Mouse (Mus musculus) myocyte (in vitro differentiated cells): Measurements from ENCODE around the gene Txn2.

Experiments
- CEBPB ChIP-seq: IDR thresholded peaks from 2 replicates; pipeline ENCODE4 v1.6.1; 2011; ENCODE audit warnings: mild to moderate bottlenecking, moderate library complexity; ENCODE audit not compliant: poor library complexity, insufficient read depth, severe bottlenecking
- E2F4 ChIP-seq: IDR thresholded peaks from one replicate; pipeline ENCODE4 v1.6.1; 2011; ENCODE audit warnings: mild to moderate bottlenecking, control low read depth, moderate library complexity; ENCODE audit not compliant: insufficient read depth
- MAX ChIP-seq: IDR thresholded peaks from one replicate; pipeline ENCODE4 v1.6.1; 2011; ENCODE audit warnings: low read depth, mild to moderate bottlenecking, control low read depth
- MYOD1 ChIP-seq, 3 experiments: IDR thresholded peaks; one replicate each; pipeline ENCODE4 v1.6.1; 2011; ENCODE audit warnings: control low read depth in 2 of 3, low read depth in 2 of 3, mild to moderate bottlenecking in 2 of 3, moderate library complexity in 1 of 3; ENCODE audit not compliant: insufficient read length in 2 of 3, control insufficient read depth in 1 of 3
- MYOG ChIP-seq, 3 experiments: IDR thresholded peaks; one replicate each; pipeline ENCODE4 v1.6.1; 2011; ENCODE audit warnings: control low read depth in 2 of 3, low read depth in 2 of 3, mild to moderate bottlenecking in 2 of 3; ENCODE audit not compliant: insufficient read length in 2 of 3, control insufficient read depth in 1 of 3, insufficient read depth in 1 of 3
- POLR2A ChIP-seq: IDR thresholded peaks from one replicate; pipeline ENCODE4 v1.6.1; 2011; ENCODE audit warnings: low read depth, mild to moderate bottlenecking, control low read depth, moderate library complexity; ENCODE audit not compliant: insufficient read length
- POLR2AphosphoS2 ChIP-seq: IDR thresholded peaks from one replicate; pipeline ENCODE4 v1.6.1; 2011; ENCODE audit warnings: low read depth, control low read depth; ENCODE audit not compliant: insufficient read length
- REST ChIP-seq: IDR thresholded peaks from one replicate; pipeline ENCODE4 v1.6.1; 2011; ENCODE audit warnings: mild to moderate bottlenecking, control low read depth, moderate library complexity; ENCODE audit not compliant: insufficient read depth, insufficient read length
- SRF ChIP-seq: IDR thresholded peaks from one replicate; pipeline ENCODE4 v1.6.1; 2011; ENCODE audit warnings: low read depth; ENCODE audit not compliant: control insufficient read depth, insufficient read length
- TCF12 ChIP-seq: IDR thresholded peaks from one replicate; pipeline ENCODE4 v1.6.1; 2011; ENCODE audit warnings: mild to moderate bottlenecking, control low read depth; ENCODE audit not compliant: poor library complexity, insufficient read depth, severe bottlenecking
- TCF3 ChIP-seq: IDR thresholded peaks from one replicate; pipeline ENCODE4 v1.6.1; 2011; ENCODE audit warnings: low read depth, control low read depth; ENCODE audit not compliant: insufficient read length
- USF1 ChIP-seq: IDR thresholded peaks from one replicate; pipeline ENCODE4 v1.6.1; 2011; ENCODE audit warnings: low read depth, mild to moderate bottlenecking, control low read depth, moderate library complexity

DNA sequence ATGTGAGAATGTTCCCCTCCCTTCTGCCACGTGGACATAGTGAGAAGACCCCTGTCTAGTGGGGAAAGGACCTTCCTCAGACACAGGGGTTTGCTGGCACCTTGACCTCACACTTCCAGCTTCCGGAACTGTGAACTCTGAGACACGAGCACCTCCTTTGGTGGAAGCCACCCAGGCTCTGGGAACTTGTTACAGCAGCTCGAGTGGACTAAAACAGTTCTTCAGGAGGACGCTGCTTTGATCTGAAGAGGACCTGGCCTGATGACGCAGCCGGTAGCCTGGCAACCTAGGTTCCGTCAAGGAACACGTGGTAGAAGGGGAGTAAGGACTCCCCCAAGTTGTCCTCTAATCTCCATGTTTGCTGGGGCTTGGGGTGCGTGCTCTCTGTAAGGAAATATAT lies 36.4 kb downstream of the Txn2 start:
- TF ChIP-seq TCF12: no peak
- TF ChIP-seq MYOD1 (IDR thresholded peaks at IDR 0.05; ENCODE audit: control insufficient read depth in 1 of 3, insufficient read length in 2 of 3, low read depth in 2 of 3): no peak
- no peak for TF ChIP-seq E2F4
- no peak for TF ChIP-seq POLR2A
- no peak for TF ChIP-seq MAX
- TF ChIP-seq USF1: no peak
- TF ChIP-seq POLR2AphosphoS2: no peak
- TF ChIP-seq CEBPB: no peak
- no peak for TF ChIP-seq MYOG (IDR thresholded peaks at IDR 0.05; ENCODE audit: control insufficient read depth in 1 of 3, insufficient read depth in 1 of 3, insufficient read length in 2 of 3, low read depth in 2 of 3)
- TF ChIP-seq TCF3: no peak
- no peak for TF ChIP-seq SRF
- no peak for TF ChIP-seq REST
